Mouse (Mus musculus): ENCODE measurements around the gene E130308A19Rik. TPM values are rescaled to one million over a fixed set of nuclear protein-coding genes. Genes with fewer than 3 reads are reported as not detected.

Gene E130308A19Rik
- total and polyA plus RNA-seq, 3 experiments = 2.4 to 3.4 (median 3.1) TPM

GRCm38 (mm10) chr4:59805968-59806878 is 180.2 kb downstream of the E130308A19Rik start (continued):
- no peak; the same call in 1 of the 2 replicates for TF ChIP-seq MXI1 (IDR thresholded peaks at IDR 0.05; ENCODE audit: low read depth, low read length)
- no peak for TF ChIP-seq ELF1 (IDR thresholded peaks at IDR 0.05; ENCODE audit: low read depth, low read length)
- TF ChIP-seq CHD2 (IDR thresholded peaks at IDR 0.05; ENCODE audit: low read length) = no peak
- TF ChIP-seq KAT2A (IDR thresholded peaks at IDR 0.05; ENCODE audit: insufficient replicate concordance, low read length) = no peak
- no peak for TF ChIP-seq SMC3 (IDR thresholded peaks at IDR 0.05; ENCODE audit: low read depth, low read length)
- peak; percentile 71 for TF ChIP-seq BHLHE40 (IDR thresholded peaks at IDR 0.05; ENCODE audit: low read depth, low read length)
- no peak for TF ChIP-seq CTCF (conservative IDR thresholded peaks at IDR 0.05 in 1 of 2, IDR thresholded peaks at IDR 0.05 in 1 of 2; ENCODE audit: low read depth in 2 of 2, low read length in 2 of 2)
- no peak for TF ChIP-seq MAFK (IDR thresholded peaks at IDR 0.05; ENCODE audit: insufficient replicate concordance, low read length)
- no peak for TF ChIP-seq TCF12 (IDR thresholded peaks at IDR 0.05; ENCODE audit: low read depth, low read length)

DNA sequence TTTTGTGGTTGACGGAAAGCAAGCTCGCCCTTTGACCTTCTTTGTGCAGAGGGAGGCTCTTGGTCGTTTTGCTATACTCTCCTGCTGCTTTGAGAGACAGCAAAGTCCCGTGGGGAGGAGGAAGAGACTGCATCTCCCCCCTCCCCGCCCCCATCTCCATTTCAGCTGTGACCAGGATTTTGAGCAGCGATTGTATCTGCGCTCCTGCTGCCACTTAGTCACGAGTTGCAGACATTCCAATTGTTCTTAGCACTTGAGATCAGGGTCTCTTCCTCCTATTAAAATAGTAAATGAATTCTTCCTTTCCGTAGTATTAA is 180.8 kb downstream of the E130308A19Rik start:
- H3K27ac ChIP-seq (ENCODE audit: insufficient read depth, low read depth) = peak overlapping the region; percentile 10; the same call in 1 of the 2 replicates
- H3K9me3 ChIP-seq (replicated peaks; ENCODE audit: low read length) = no peaks in the 10 kb centered on the region
- H3K4me3 ChIP-seq (replicated peaks in 1 of 3; ENCODE audit: low read depth in 2 of 3, low read length in 2 of 3, poor library complexity in 1 of 3) = peak overlapping the region; percentile 77 to 95 (median 93)
- in situ Hi-C loops (cut with MboI; ENCODE audit: low pct_ligation_motif_present, low pct_unique_long_range_greater_than_20kb, low sequenced_read_pairs) (no loop called here), dilution Hi-C loops (cut with MboI; ENCODE audit: extremely low pct_ligation_motif_present, extremely low pct_unique_long_range_greater_than_20kb, low sequenced_read_pairs) (no loop called here)
- peaks cover 0 to 26% of the 10 kb centered on the region in 2 experiments for H3K36me3 ChIP-seq (replicated peaks in 1 of 2; ENCODE audit: control insufficient read depth in 1 of 2, insufficient read depth in 1 of 2, low read length in 1 of 2)
- H3K79me2 ChIP-seq (replicated peaks; ENCODE audit: control insufficient read depth, extremely low read depth, insufficient read depth, poor library complexity, severe bottlenecking) = peaks cover 10% of the 10 kb centered on the region
- H3K9ac ChIP-seq (ENCODE audit: insufficient read depth, low read depth) = peak overlapping the region; percentile 77
- TF ChIP-seq CHD2 (IDR thresholded peaks at IDR 0.05; ENCODE audit: low read length) = peak; percentile 39; the same call in 1 of the 2 replicates
- TF ChIP-seq CHD1 (IDR thresholded peaks at IDR 0.05; ENCODE audit: low read depth, low read length) = no peak
- H3K4me2 ChIP-seq (ENCODE audit: insufficient read depth, low read depth, poor library complexity, severe bottlenecking) = peak overlapping the region; percentile 58; the same call in 1 of the 2 replicates
- peaks cover 17 to 75% of the 10 kb centered on the region in 2 experiments for H3K4me1 ChIP-seq (ENCODE audit: control insufficient read depth in 1 of 2, insufficient read depth in 2 of 2)
- H3K27me3 ChIP-seq (replicated peaks) = no peaks in the 10 kb centered on the region
- DNase-seq (ENCODE audit: extremely low read depth) = peak; percentile 42

DNA sequence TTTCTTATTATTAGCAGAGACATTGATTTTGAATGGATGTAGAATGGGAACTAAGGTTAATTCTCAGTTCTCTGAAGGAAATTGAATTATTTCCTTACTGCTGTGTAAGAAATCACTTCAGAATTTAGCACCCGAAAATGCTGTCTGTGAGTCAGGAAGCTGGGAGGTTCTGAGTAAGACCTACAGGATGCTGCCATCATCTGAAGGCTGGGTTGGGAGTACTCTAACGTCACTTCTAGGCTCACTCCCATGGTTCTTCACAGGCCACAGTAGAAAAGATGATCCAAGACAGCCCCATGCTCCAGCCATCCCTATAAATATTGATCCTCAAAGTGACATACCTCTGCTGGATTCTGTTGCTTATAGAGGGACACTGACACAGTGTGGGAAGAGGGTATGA is 181.5 kb downstream of the E130308A19Rik start:
- Histone ChIP-seq H3K79me2 (replicated peaks; ENCODE audit: control insufficient read depth, extremely low read depth, insufficient read depth, poor library complexity, severe bottlenecking) (peaks cover 10% of the 10 kb centered on the region), H3K27me3 (replicated peaks) (no peaks in the 10 kb centered on the region), H3K9me3 (replicated peaks; ENCODE audit: low read length) (no peaks in the 10 kb centered on the region), H3K4me2 (ENCODE audit: insufficient read depth, low read depth, poor library complexity, severe bottlenecking) (no peak overlapping the region; the same call in 1 of the 2 replicates), H3K36me3 (replicated peaks in 1 of 2; ENCODE audit: control insufficient read depth in 1 of 2, insufficient read depth in 1 of 2, low read length in 1 of 2) (peaks cover 0 to 27% of the 10 kb centered on the region in 2 experiments), H3K27ac (ENCODE audit: insufficient read depth, low read depth) (no peak overlapping the region), H3K9ac (ENCODE audit: insufficient read depth, low read depth) (no peak overlapping the region), H3K4me3 (replicated peaks in 1 of 3; ENCODE audit: low read depth in 2 of 3, low read length in 2 of 3, poor library complexity in 1 of 3) (peak overlapping the region in 2 of 3 experiments; percentile 77 to 95), H3K4me1 (ENCODE audit: control insufficient read depth in 1 of 2, insufficient read depth in 2 of 2) (peaks cover 14 to 71% of the 10 kb centered on the region in 2 experiments)
- TF ChIP-seq JUND (conservative IDR thresholded peaks at IDR 0.05; ENCODE audit: low read depth, low read length) (no peak), ELF1 (IDR thresholded peaks at IDR 0.05; ENCODE audit: low read depth, low read length) (no peak), ZKSCAN1 (IDR thresholded peaks at IDR 0.05; ENCODE audit: borderline replicate concordance, low read depth, low read length) (no peak), CTCF (conservative IDR thresholded peaks at IDR 0.05 in 1 of 2, IDR thresholded peaks at IDR 0.05 in 1 of 2; ENCODE audit: low read depth in 2 of 2, low read length in 2 of 2) (no peak), EP300 (IDR thresholded peaks at IDR 0.05; ENCODE audit: low read length) (no peak), RAD21 (IDR thresholded peaks at IDR 0.05; ENCODE audit: low read depth, low read length) (no peak), ZC3H11A (IDR thresholded peaks at IDR 0.05; ENCODE audit: low read depth, low read length) (no peak), POLR2A (IDR thresholded peaks at IDR 0.05; ENCODE audit: low read depth, low read length) (no peak), BHLHE40 (IDR thresholded peaks at IDR 0.05; ENCODE audit: low read depth, low read length) (no peak), CHD1 (IDR thresholded peaks at IDR 0.05; ENCODE audit: low read depth, low read length) (no peak)
- no peak for DNase-seq (ENCODE audit: extremely low read depth)
- in situ Hi-C loops (cut with MboI; ENCODE audit: low pct_ligation_motif_present, low pct_unique_long_range_greater_than_20kb, low sequenced_read_pairs) (no loop called here), dilution Hi-C loops (cut with MboI; ENCODE audit: extremely low pct_ligation_motif_present, extremely low pct_unique_long_range_greater_than_20kb, low sequenced_read_pairs) (no loop called here)

Measured in CH12.LX (cell line).